Mouse (Mus musculus) kidney, embryonic 14.5 days (tissue): ENCODE results near the gene Zranb1. TPM values are rescaled to one million over a fixed set of nuclear protein-coding genes. Genes with fewer than 3 reads are reported as not detected.

ENCODE experiments used
- ATAC-seq: fragments of 200-750 bp; cut with Nextera tagmentation; 2 replicates; pipeline ENCODE4 v1.8.0; 2017; ENCODE audit warnings: moderate number of reproducible peaks, mild to moderate bottlenecking, moderate TSS enrichment, moderate library complexity; ENCODE audit not compliant: low FRiP score, low TSS enrichment
- H3K27ac ChIP-seq: fragments of 300-500 bp; sonication (generic); 2 replicates; pipeline ENCODE4 v1.5.1; 2014; ENCODE audit warnings: low read depth, mild to moderate bottlenecking, low read length, moderate library complexity, mixed read lengths
- H3K27me3 ChIP-seq: fragments of 300-500 bp; sonication (generic); 2 replicates; pipeline ENCODE4 v1.6.1; 2014; ENCODE audit warnings: mild to moderate bottlenecking, low read length; ENCODE audit not compliant: control insufficient read depth, insufficient read depth
- H3K36me3 ChIP-seq: fragments of 300-500 bp; sonication (generic); 2 replicates; pipeline ENCODE4 v1.6.1; 2014; ENCODE audit warnings: low read length, mixed read lengths; ENCODE audit not compliant: control insufficient read depth, insufficient read depth
- H3K4me1 ChIP-seq: fragments of 300-500 bp; sonication (generic); 2 replicates; pipeline ENCODE4 v1.6.1; 2014; ENCODE audit warnings: low read length, mixed read lengths; ENCODE audit not compliant: control insufficient read depth, insufficient read depth
- H3K4me2 ChIP-seq: fragments of 300-500 bp; sonication (generic); replicated peaks from 2 replicates; pipeline ENCODE4 v1.6.1; 2014; ENCODE audit warnings: low read depth, mild to moderate bottlenecking, low read length
- H3K4me3 ChIP-seq: fragments of 300-500 bp; sonication (generic); 2 replicates; pipeline ENCODE4 v1.5.1; 2014; ENCODE audit warnings: mild to moderate bottlenecking, low read length
- H3K9ac ChIP-seq: fragments of 300-500 bp; sonication (generic); 2 replicates; pipeline ENCODE4 v1.6.1; 2014; ENCODE audit warnings: low read depth, mild to moderate bottlenecking, low read length, moderate library complexity
- H3K9me3 ChIP-seq: fragments of 300-500 bp; sonication (generic); 2 replicates; pipeline ENCODE4 v1.6.1; 2016; ENCODE audit warnings: low read length; ENCODE audit not compliant: control insufficient read depth
- WGBS: fragments of 180-500 bp; shearing (Covaris S2); extraction: QIAGEN DNeasy Blood & Tissue Kit; methylation state at CpG from one replicate; pipeline ENCODE4 v1.1.7; 2014; 5-methylcytosine and 5-hydroxymethylcytosine counted together
- polyA plus RNA-seq: library from polyadenylated mRNA; unstranded; fragments of >200 nt; fragmentation: Nextera tagmentation; extraction: Ambion mirVana; gene quantifications from 2 replicates; pipeline ENCODE4 v1.2.1, GENCODE M21; 2014

Gene Zranb1
- polyA plus RNA-seq, 1 experiment from 2014 or later = 18.0 TPM

GRCm38 (mm10) chr7:132982639-132983038 is 51.7 kb downstream of the Zranb1 start:
- 80% methylated on average over 3 of the region's 3 CpGs for WGBS
- Histone ChIP-seq H3K9ac (no peak overlapping the region), H3K4me1 (no peaks in the 10 kb centered on the region), H3K9me3 (no peaks in the 10 kb centered on the region), H3K27ac (no peak overlapping the region), H3K36me3 (peaks cover 47% of the 10 kb centered on the region), H3K4me3 (no peak overlapping the region), H3K4me2 (no peak overlapping the region), H3K27me3 (no peaks in the 10 kb centered on the region)
- no peak for ATAC-seq

GRCm38 (mm10) chr7:132989839-132990238 is 58.9 kb downstream of the Zranb1 start:
- no peak overlapping the region for H3K4me2 ChIP-seq
- H3K4me1 ChIP-seq = no peaks in the 10 kb centered on the region
- no peak overlapping the region for H3K4me3 ChIP-seq
- WGBS = 87% methylated on average over 5 of the region's 5 CpGs
- H3K9me3 ChIP-seq = no peaks in the 10 kb centered on the region
- peaks cover 86% of the 10 kb centered on the region for H3K36me3 ChIP-seq
- H3K27ac ChIP-seq = no peak overlapping the region
- H3K9ac ChIP-seq = no peak overlapping the region
- H3K27me3 ChIP-seq = no peaks in the 10 kb centered on the region
- no peak for ATAC-seq

GRCm38 (mm10) chr7:132991240-132991900 is 60.4 kb downstream of the Zranb1 start:
- no peaks in the 10 kb centered on the region for H3K9me3 ChIP-seq
- no peak for ATAC-seq
- no peaks in the 10 kb centered on the region for H3K4me1 ChIP-seq
- no peak overlapping the region for H3K4me2 ChIP-seq
- no peak overlapping the region for H3K27ac ChIP-seq
- 82% methylated on average over 14 of the region's 14 CpGs for WGBS
- no peak overlapping the region for H3K4me3 ChIP-seq
- no peak overlapping the region for H3K9ac ChIP-seq
- H3K27me3 ChIP-seq = no peaks in the 10 kb centered on the region
- H3K36me3 ChIP-seq = peaks cover 91% of the 10 kb centered on the region

- WGBS = 92% methylated on average over 9 of the region's 9 CpGs
- no peak overlapping the region for H3K4me3 ChIP-seq
- no peaks in the 10 kb centered on the region for H3K27me3 ChIP-seq
- H3K36me3 ChIP-seq = peaks cover 98% of the 10 kb centered on the region
- no peak overlapping the region for H3K27ac ChIP-seq
- H3K4me2 ChIP-seq = no peak overlapping the region
- no peaks in the 10 kb centered on the region for H3K4me1 ChIP-seq
- H3K9ac ChIP-seq = no peak overlapping the region
- ATAC-seq = no peak
- H3K9me3 ChIP-seq = no peaks in the 10 kb centered on the region
These were observed 62.1 kb downstream of the Zranb1 start for GRCm38 (mm10) chr7:132992967-132993615.

GRCm38 (mm10) chr7:132994120-132994519 is 63.2 kb downstream of the Zranb1 start:
- Histone ChIP-seq H3K4me3 (no peak overlapping the region), H3K9me3 (no peaks in the 10 kb centered on the region), H3K9ac (no peak overlapping the region), H3K27me3 (no peaks in the 10 kb centered on the region), H3K27ac (no peak overlapping the region), H3K4me2 (no peak overlapping the region), H3K36me3 (peaks cover 98% of the 10 kb centered on the region), H3K4me1 (no peaks in the 10 kb centered on the region)
- ATAC-seq = no peak
- 84% methylated on average over 8 of the region's 8 CpGs for WGBS

- 74% methylated on average over 6 of the region's 6 CpGs for WGBS
- Histone ChIP-seq H3K4me1 (no peaks in the 10 kb centered on the region), H3K36me3 (peaks cover 97% of the 10 kb centered on the region), H3K4me3 (no peak overlapping the region), H3K27me3 (no peaks in the 10 kb centered on the region), H3K27ac (no peak overlapping the region), H3K9ac (no peak overlapping the region), H3K9me3 (no peaks in the 10 kb centered on the region), H3K4me2 (no peak overlapping the region)
- ATAC-seq = no peak
These were observed 63.8 kb downstream of the Zranb1 start for GRCm38 (mm10) chr7:132994628-132995191.

- H3K36me3 ChIP-seq = peaks cover 84% of the 10 kb centered on the region
- ATAC-seq = no peak
- WGBS = 91% methylated on average over 5 of the region's 5 CpGs
These were observed 65.4 kb downstream of the Zranb1 start for GRCm38 (mm10) chr7:132996391-132996790.

GRCm38 (mm10) chr7:132998639-132999038 is 67.7 kb downstream of the Zranb1 start:
- Histone ChIP-seq H3K4me3 (no peak overlapping the region), H3K27me3 (no peaks in the 10 kb centered on the region), H3K9ac (no peak overlapping the region), H3K27ac (no peak overlapping the region), H3K4me2 (no peak overlapping the region), H3K9me3 (no peaks in the 10 kb centered on the region), H3K36me3 (peaks cover 63% of the 10 kb centered on the region), H3K4me1 (peaks cover 5% of the 10 kb centered on the region; the same call in 1 of the 2 replicates)
- ATAC-seq = no peak
- whole genome bisulfite sequencing = 91% methylated on average over 12 of the region's 12 CpGs

More at GRCm38 (mm10) chr7:132996391-132996790, 65.4 kb downstream of the Zranb1 start:
- no peaks in the 10 kb centered on the region for H3K9me3 ChIP-seq
- no peak overlapping the region for H3K4me3 ChIP-seq
- H3K27ac ChIP-seq = no peak overlapping the region
- no peaks in the 10 kb centered on the region for H3K27me3 ChIP-seq
- no peak overlapping the region for H3K9ac ChIP-seq
- no peak overlapping the region for H3K4me2 ChIP-seq
- no peaks in the 10 kb centered on the region for H3K4me1 ChIP-seq

- Histone ChIP-seq H3K27me3 (no peaks in the 10 kb centered on the region), H3K27ac (no peak overlapping the region), H3K4me3 (no peak overlapping the region), H3K4me2 (no peak overlapping the region), H3K9ac (no peak overlapping the region), H3K9me3 (no peaks in the 10 kb centered on the region), H3K36me3 (peaks cover 59% of the 10 kb centered on the region), H3K4me1 (peaks cover 6% of the 10 kb centered on the region; the same call in 1 of the 2 replicates)
- no peak for ATAC-seq
- WGBS = 94% methylated on average over 11 of the region's 11 CpGs
These were observed 68.1 kb downstream of the Zranb1 start for GRCm38 (mm10) chr7:132999061-132999460.
